Mouse (Mus musculus) cerebellum, adult 2 months (tissue): ENCODE results near the gene Car9.

Source experiments
- CTCF ChIP-seq: fragments of 200-500 bp; IDR thresholded peaks from 2 replicates; pipeline ENCODE4 v1.5.1; 2011; ENCODE audit warnings: low read depth, mild to moderate bottlenecking, control low read depth, low read length, moderate library complexity, borderline replicate concordance; ENCODE audit not compliant: insufficient read depth
- POLR2A ChIP-seq: fragments of 200-500 bp; IDR thresholded peaks from 2 replicates; pipeline ENCODE4 v1.6.1; 2011; ENCODE audit warnings: low read length, control low read depth, borderline replicate concordance; ENCODE audit not compliant: insufficient read depth

DNA sequence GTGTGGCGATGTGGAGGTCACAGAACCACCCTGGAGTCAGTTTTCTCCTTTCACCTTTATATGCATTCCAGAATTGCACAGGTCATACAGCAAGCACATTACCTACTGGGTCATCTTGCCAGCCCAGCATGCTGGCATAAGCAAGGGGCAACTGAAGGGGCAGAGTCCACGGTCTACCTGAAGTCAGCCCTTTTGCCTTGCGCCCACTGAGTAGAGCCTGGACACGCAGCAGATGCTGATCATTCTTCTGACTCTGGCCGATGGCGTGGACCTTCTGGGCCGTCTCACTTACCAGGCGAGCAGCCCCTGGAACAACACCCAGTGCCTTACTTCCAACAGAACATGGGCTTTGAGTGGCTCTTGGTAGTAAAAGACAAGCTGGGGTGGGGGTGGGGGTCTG is 9.4 kb upstream of the Car9 start:
- TF ChIP-seq CTCF (no peak), POLR2A (no peak)
